Mouse (Mus musculus) right cerebral cortex, postnatal 4 days (tissue): Measurements from ENCODE around the gene Ntsr2.

ENCODE experiments used
- DNase-seq: peaks from one replicate; pipeline ENCODE4 v3.0.0-alpha.2; 2022

Gene Ntsr2

GRCm38 (mm10) chr12:16653332-16654093, at the start of gene Ntsr2:
Ntsr2 (plus strand) TSS chr12:16653382.
- DNase-seq, result peak; percentile 58

- no peak for DNase-seq
Measured at GRCm38 (mm10) chr12:16605624-16606023, 47.6 kb upstream of the Ntsr2 start.

GRCm38 (mm10) chr12:16610936-16611335, 42.2 kb upstream of the Ntsr2 start, which contains the start of gene Lpin1:
Lpin1 (minus strand) TSS chr12:16610966.
- no peak for DNase-seq

DNA sequence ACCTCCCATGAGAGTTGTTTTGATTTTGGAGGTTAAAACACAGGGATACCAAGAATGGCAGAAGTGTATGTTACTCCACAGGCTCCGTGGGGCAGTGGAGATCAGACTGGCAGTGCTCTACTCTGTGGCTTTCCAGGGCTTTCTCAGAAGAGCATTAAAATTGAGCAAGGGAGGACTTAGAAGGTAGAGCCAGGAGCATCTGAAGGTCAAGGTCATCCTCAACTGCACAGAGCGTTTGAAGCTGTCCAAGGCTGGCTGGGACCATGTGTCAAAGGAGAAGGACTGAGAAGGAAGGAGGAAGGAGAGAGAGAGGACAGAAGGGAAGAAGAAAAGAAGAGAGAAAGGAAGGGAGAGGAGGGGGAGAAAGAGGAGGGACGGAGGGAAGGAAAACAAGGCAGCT, 38.6 kb upstream of the Ntsr2 start:
- no peak for DNase-seq

- DNase-seq, result no peak
Measured at GRCm38 (mm10) chr12:16615738-16616137, 37.4 kb upstream of the Ntsr2 start.

GRCm38 (mm10) chr12:16618512-16619274, 34.5 kb upstream of the Ntsr2 start:
- peak; percentile 76 for DNase-seq

DNA sequence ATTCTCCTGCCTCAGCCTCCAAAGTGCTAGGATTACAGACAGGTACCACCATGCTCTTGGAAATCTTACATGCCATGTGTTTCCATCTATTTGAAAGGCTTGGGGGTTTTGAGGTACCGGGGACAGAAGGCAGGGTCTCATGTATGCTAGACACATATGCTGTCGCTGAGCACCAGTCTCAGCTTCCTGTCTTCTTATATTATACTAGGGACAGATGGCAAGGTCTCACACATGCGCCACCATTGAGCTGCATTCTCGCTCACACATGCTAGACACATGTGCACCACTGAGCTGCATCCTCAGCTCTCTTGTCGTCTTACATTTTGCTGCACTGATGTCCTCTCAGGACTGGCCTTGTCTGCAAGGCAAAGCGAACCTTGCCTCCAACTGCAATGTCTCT, 33.7 kb upstream of the Ntsr2 start:
- DNase-seq, result no peak

GRCm38 (mm10) chr12:16620230-16620629, 33.0 kb upstream of the Ntsr2 start:
- no peak for DNase-seq

DNA sequence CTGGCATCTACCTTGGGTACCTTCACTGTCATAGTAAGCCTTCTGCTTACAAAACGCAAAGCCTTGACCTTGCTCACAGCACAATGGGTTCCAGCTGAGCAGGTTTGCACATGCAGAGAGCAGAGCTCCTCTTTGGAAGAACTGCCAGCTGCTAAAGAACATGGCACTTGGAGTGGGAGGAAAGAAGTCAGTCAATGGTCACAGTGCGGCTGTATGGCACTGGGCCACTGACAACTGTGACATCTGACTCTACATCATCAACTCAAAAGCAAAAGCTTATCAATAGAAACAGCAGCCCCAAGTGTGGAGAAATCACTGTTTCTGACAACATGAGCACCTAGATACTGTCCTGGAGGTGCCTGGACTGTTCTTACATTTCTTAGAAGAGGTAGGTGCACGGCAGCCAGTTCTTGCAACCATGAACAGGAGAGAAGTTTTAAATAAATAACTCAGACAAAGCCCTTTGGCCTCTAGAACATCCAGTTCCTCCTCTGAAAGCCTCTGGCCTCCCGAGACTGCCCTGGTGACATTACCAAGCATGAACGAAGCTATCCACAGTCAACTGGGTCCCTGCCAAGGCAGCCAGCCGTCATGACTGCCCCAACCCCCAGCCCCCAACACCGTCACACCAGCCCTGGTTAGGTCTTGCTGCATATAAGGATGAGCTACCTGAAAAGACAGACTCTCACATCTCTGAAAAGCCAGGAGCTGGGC, 22.9 kb upstream of the Ntsr2 start:
- no peak for DNase-seq

DNA sequence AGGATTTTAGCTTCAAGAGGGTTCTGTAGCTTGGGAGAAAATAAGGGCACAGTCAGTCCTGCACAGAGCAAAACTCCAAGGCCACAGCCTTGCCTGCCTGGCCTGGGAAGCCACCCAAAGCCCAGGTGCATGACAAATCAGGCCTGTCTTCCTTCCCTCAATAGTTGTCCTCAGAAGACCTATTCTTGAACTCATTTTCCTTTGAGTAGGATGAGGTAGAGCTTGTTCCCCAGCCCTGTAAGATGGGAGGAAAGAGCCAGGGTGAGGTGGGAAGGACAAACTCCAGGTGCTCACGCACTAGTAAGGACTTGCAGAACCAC, 22.4 kb upstream of the Ntsr2 start:
- DNase-seq, result no peak

DNA sequence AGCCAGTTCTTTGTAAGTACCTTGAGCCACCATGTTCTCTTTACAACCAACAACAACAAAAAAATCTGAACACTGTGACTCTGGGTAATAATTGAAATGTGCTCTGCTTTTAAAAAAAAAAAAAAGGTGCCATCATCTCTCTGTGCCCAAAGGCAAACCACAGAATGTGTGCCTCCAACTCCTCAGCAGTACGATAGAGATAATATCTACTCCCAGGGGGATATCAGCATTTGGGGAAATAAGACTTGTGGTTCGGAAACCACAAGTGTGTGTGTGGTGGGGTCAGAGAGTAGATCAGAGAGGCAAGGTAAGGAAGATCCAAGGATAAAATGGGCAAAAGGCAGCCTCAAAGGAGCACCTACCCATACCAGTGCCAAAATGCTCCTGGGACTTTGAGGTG, 21.8 kb upstream of the Ntsr2 start:
- no peak for DNase-seq

- DNase-seq, result no peak
Measured at GRCm38 (mm10) chr12:16633235-16633634, 19.9 kb upstream of the Ntsr2 start.

GRCm38 (mm10) chr12:16634075-16634813, 18.9 kb upstream of the Ntsr2 start:
- peak; percentile 74 for DNase-seq

DNA sequence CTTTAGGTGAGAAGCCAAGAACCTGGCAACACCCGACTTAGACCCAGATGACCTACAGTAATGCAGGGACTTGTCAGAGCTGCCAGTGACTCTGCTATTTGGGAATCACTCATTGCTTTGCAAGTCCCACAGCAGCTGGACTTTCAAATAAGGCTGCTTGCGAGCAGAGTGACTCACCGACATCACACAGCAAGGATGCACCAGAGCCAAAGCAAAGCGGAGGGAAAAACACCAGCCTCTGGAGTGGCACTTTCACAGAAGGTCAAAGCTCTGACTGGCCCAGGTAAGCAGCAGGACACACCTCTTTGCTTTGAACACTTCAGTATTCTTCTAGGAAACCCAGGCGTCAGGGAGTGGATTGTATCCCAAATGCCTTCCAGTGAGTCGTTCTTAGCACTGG, 17.4 kb upstream of the Ntsr2 start:
- no peak for DNase-seq

DNA sequence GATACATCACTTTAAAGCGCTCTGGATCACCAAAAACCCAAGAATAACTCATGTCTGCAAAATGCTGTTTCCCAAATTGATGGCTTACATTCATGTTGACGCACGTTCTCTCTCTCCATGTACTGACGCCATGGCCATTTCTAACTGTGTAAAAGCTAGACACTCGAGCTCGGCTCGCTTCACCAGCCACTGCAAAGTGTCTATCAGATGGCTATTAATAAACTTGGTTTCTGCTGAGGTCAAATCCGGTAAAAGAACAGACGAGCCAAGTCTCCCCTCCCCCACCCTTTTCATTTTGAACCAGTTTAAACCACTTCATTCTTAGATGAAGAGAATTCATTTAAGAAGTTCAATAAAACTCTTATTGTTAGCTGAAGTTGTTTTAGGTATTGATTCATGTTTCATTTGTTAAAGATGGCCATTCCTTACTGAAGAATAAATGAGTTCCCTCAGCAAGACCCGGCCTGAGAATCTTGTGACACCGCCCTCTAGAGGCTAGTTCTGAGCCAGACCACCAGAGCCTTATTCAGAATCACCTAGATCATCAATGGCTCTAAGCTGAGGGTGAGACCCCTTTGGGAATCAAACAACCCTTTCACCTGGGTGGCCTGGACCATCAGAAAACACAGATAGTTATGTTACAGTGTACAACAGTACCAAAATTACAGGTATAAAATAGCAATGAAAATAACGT, 14.0 kb upstream of the Ntsr2 start:
- DNase-seq, result no peak

- no peak for DNase-seq
Measured at GRCm38 (mm10) chr12:16640075-16640474, 13.1 kb upstream of the Ntsr2 start.

- no peak for DNase-seq
Measured at GRCm38 (mm10) chr12:16642000-16642399, 11.2 kb upstream of the Ntsr2 start.

- DNase-seq, result peak; percentile 55
Measured at GRCm38 (mm10) chr12:16643508-16644345, 9.5 kb upstream of the Ntsr2 start.

- DNase-seq, result no peak
Measured at GRCm38 (mm10) chr12:16644698-16645097, 8.5 kb upstream of the Ntsr2 start.

- DNase-seq, result no peak
Measured at GRCm38 (mm10) chr12:16646780-16647409, 6.3 kb upstream of the Ntsr2 start.

- DNase-seq, result no peak
Measured at GRCm38 (mm10) chr12:16648273-16648672, 4.9 kb upstream of the Ntsr2 start.
